Mouse (Mus musculus) spleen, adult 12 weeks (tissue): ENCODE data around the gene Pycard.
A peak's percentile ranks its signal among the peaks of the same experiment; 100 is the strongest.
"Not testable (repeated sequence)": the region's sequence is repeated elsewhere in the genome, so short reads cannot be mapped to it uniquely, and the experiment has no call there.

Experiments
- DNase-seq: peaks from one replicate; pipeline ENCODE4 v3.0.0; 2022; ENCODE audit warnings: low spot score

Gene Pycard

GRCm38 (mm10) chr7:127993341-127993977, at the start of gene Pycard:
Gene Pycard (minus strand): TSS chr7:127993867.
- DNase-seq = peak; percentile 32

GRCm38 (mm10) chr7:128042161-128042820, 48.6 kb upstream of the Pycard start:
- not testable (repeated sequence) for DNase-seq

- no peak for DNase-seq
Measured at GRCm38 (mm10) chr7:128033616-128034015, 39.9 kb upstream of the Pycard start.

DNA sequence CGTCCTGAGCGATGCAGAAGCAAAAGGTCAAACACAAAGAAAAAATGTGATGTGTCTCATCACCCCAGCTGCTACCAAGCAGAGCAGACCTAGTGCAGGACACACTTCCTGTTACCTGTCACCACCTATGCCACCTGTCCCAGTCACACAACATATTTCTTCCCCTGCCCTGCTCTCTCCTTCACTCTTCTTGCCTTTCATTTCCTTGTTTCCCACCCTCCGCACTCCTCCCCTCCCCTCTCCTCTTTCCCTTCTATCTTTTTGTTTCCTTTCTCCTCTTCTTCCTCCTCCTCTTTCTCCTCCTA, 39.3 kb upstream of the Pycard start:
- DNase-seq = no peak

- no peak for DNase-seq
Measured at GRCm38 (mm10) chr7:128032290-128032988, 38.8 kb upstream of the Pycard start.

DNA sequence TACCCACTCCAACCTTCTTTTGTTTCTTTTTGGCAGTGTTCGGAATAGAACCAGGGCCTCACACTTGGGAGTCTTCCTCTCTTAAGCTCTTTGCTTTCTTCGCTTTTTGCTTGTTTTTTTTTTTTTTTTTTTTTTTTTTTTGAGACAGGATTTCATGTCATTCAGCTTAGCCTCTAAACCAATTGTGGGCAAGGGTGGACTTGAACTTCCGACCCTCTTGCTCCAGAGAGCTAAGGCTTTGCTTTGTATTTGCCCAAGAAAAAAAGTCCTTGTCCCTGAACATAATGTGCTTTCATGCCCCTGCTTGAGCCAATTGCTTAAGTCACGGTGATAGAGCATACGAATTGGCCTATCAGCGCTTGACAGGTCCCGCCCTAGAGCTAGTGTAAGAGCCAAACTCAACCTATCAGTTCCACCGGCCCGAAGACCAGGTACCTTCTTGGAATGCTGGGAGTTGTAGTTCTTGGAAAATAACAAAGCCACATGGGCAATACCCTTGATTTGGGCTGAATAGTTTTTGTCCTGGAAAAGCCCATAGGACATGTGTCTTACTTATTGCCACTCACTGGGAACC, 37.8 kb upstream of the Pycard start:
- DNase-seq = no peak

DNA sequence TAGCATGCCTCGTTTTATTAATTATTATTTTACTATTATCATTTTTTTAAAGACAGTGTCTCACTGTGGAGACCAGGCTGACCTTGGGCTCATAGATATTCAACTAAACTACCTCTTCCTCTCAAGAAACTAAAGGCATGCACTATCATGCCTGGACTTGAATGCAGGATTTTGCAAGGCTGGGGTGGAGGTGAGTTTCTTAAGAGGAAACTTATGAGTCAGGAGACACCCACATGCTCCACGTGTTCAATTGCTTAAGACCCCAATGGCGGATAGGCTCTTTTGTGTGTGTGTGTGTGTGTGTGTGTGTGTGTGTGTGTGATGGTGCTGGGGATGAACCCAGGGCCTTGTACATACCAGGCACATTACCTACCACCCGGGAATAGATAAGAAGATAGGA, 31.7 kb upstream of the Pycard start:
- DNase-seq = no peak

GRCm38 (mm10) chr7:128024932-128025331, 31.3 kb upstream of the Pycard start:
- DNase-seq = no peak

GRCm38 (mm10) chr7:128024364-128024763, 30.7 kb upstream of the Pycard start:
- DNase-seq = no peak

DNA sequence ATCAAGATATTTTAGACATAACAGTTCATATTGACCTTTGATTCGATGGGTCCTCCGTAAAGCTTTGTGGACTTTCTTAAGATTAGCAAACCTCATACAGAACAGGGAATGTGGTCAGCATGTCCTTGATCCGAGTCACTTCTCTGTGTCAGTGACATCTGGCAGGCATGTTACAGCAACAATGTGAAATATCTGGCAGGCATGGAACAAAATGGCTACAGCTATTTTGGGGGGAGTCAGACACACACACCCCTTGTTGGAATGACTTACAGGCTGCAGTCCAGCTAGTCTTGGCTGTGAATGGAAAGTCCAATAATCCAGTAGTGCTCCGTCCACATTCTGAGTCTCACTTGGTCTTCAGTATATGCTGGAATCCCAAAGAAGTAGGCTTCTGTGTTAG, 29.9 kb upstream of the Pycard start:
- no peak for DNase-seq

GRCm38 (mm10) chr7:128022974-128023373, 29.3 kb upstream of the Pycard start:
- no peak for DNase-seq

- DNase-seq = no peak
Measured at GRCm38 (mm10) chr7:128019187-128019586, 25.5 kb upstream of the Pycard start.

DNA sequence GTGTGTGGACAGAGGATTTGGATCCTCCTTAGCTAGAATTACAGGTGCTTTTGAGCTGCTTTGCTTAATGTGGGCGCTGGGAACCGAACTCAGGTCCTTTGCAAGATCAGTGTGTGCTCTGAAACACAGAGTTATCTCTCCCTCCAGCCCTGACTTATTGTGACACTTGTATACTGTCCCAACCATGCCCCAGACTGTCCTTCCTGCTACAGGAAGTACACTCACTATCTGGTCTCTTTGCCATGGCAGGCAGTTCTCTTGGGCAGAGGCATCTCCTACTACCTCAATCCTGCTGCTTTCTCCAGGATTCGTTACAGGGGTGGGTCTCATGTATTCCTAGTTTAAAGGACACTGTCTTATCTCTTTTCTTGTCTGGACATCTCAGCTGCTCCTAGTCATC, 24.6 kb upstream of the Pycard start:
- no peak for DNase-seq

DNA sequence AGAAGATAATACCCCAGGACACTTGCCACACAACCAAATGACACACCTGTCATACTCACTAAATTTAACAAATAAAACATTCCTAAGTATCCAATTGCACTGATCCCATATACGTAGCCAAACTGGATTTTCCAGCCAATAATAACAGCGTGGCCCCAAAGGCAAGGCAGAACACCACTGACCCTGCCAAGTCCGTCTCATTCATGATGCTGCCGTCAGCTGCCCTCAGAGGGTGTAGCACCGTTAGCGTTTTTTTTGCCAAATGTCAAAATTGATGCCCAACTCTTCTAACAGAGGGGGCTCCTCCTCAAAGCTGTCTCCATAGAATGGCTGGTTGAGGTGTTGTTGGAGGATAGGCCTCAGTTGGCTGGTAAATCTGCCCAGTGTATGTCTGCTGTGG, 23.0 kb upstream of the Pycard start:
- no peak for DNase-seq

- DNase-seq = not testable (repeated sequence)
Measured at GRCm38 (mm10) chr7:128016134-128016533, 22.5 kb upstream of the Pycard start.

DNA sequence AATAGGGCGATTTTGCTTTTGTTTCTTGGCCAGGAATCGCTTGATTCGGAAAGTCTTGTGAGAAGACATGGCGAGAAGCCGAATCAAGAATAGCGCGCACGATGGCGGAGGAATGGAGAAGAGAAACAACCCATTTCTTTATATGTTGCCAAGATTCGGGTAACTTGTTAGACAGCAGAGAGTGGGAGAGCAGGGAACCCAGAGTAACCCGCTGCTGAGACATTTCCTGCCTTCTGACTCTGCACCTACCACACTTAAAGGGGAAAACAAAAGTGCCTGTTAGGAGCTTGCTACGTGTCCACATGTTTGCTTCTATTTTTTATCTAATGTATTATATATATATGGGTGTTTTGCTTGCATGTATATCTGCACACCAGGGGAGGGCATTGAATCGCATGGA, 19.4 kb upstream of the Pycard start:
- no peak for DNase-seq

GRCm38 (mm10) chr7:128012136-128012780, 18.6 kb upstream of the Pycard start:
- DNase-seq = no peak

GRCm38 (mm10) chr7:128009715-128010340, 16.2 kb upstream of the Pycard start:
- no peak for DNase-seq

- DNase-seq = no peak
Measured at GRCm38 (mm10) chr7:128006193-128006592, 12.5 kb upstream of the Pycard start.

GRCm38 (mm10) chr7:128004487-128005362, 11.1 kb upstream of the Pycard start:
- DNase-seq = no peak

GRCm38 (mm10) chr7:128004150-128004486, 10.5 kb upstream of the Pycard start:
- no peak for DNase-seq
